Mouse (Mus musculus) C2C12 (cell line): Measurements from ENCODE around the gene Spata4.

Experiments
- CEBPB ChIP-seq: IDR thresholded peaks from one replicate; pipeline ENCODE4 v1.6.1; 2011; ENCODE audit warnings: low read depth, mild to moderate bottlenecking, control low read depth, moderate library complexity
- CTCF ChIP-seq: IDR thresholded peaks from one replicate; pipeline ENCODE4 v1.5.1; 2011; ENCODE audit not compliant: control insufficient read depth, insufficient read depth, insufficient read length
- MAX ChIP-seq: IDR thresholded peaks from one replicate; pipeline ENCODE4 v1.6.1; 2011; ENCODE audit warnings: mild to moderate bottlenecking, control low read depth

GRCm38 (mm10) chr8:54596051-54596450, 4.5 kb upstream of the Spata4 start:
- TF ChIP-seq CTCF (no peak), CEBPB (no peak), MAX (no peak)
